Mouse (Mus musculus) heart, embryonic 12.5 days (tissue): Measurements from ENCODE around the gene Xlr5c. TPM values are rescaled to one million over a fixed set of nuclear protein-coding genes. Genes with fewer than 3 reads are reported as not detected.
"Not testable (repeated sequence)": the region's sequence is repeated elsewhere in the genome, so short reads cannot be mapped to it uniquely, and the experiment has no call there.

Source experiments
- ATAC-seq: fragments of 200-750 bp; cut with Nextera tagmentation; 2 replicates; pipeline ENCODE4 v1.8.0; 2017; ENCODE audit warnings: moderate TSS enrichment, moderate library complexity; ENCODE audit not compliant: insufficient number of reproducible peaks, low FRiP score
- H3K27ac ChIP-seq: fragments of 300-500 bp; sonication (generic); 2 replicates; pipeline ENCODE4 v1.5.1; 2016; ENCODE audit warnings: mild to moderate bottlenecking, moderate library complexity; ENCODE audit not compliant: poor library complexity, severe bottlenecking
- H3K27me3 ChIP-seq: fragments of 300-500 bp; sonication (generic); replicated peaks from 2 replicates; pipeline ENCODE4 v1.6.1; 2016; ENCODE audit warnings: mild to moderate bottlenecking, moderate library complexity
- H3K36me3 ChIP-seq: fragments of 300-500 bp; sonication (generic); 2 replicates; pipeline ENCODE4 v1.6.1; 2016; ENCODE audit warnings: mild to moderate bottlenecking, moderate library complexity
- H3K4me1 ChIP-seq: fragments of 300-500 bp; sonication (generic); replicated peaks from 2 replicates; pipeline ENCODE4 v1.6.1; 2016; ENCODE audit warnings: mild to moderate bottlenecking
- H3K4me2 ChIP-seq: fragments of 300-500 bp; sonication (generic); 2 replicates; pipeline ENCODE4 v1.6.1; 2016; ENCODE audit warnings: mild to moderate bottlenecking, moderate library complexity
- H3K4me3 ChIP-seq: fragments of 300-500 bp; sonication (generic); 2 replicates; pipeline ENCODE4 v1.5.1; 2016; ENCODE audit warnings: mild to moderate bottlenecking
- H3K9ac ChIP-seq: fragments of 300-500 bp; sonication (generic); 2 replicates; pipeline ENCODE4 v1.6.1; 2016; ENCODE audit warnings: mild to moderate bottlenecking, moderate library complexity
- H3K9me3 ChIP-seq: fragments of 300-500 bp; sonication (generic); replicated peaks from 2 replicates; pipeline ENCODE4 v1.6.1; 2016; ENCODE audit warnings: mild to moderate bottlenecking, moderate library complexity
- WGBS: fragments of 180-500 bp; shearing (Covaris S2); methylation state at CpG from one replicate; pipeline ENCODE4 v1.1.7; 2016; 5-methylcytosine and 5-hydroxymethylcytosine counted together
- polyA plus RNA-seq: library from polyadenylated mRNA; unstranded; fragments of >200 nt; fragmentation: Nextera tagmentation; extraction: Ambion mirVana; gene quantifications from 2 replicates; pipeline ENCODE4 v1.2.1, GENCODE M21; 2016

Gene Xlr5c
- not detected in 2 replicates for polyA plus RNA-seq

DNA sequence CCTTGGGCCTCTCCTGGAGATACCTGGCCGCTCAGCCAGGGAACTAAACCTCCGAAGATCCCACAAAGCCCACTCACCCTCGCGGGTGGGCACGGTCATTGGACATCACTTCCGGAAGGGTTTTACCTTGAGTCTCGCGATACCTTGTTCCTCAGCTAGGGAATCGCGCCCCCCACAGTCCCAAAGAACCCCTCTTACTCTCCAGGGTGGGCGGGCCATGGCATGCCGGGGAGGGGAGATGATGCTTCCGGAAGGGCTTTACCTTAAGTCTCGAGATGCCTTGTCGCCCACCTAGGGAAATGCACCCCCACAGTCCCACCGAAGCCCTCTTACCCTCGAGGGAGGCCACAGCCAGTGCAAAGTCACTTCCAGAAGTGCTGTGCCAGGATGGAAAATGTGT lies at the start of gene Xlr5c, which contains the start of gene Xlr5a:
Gene Xlr5c, minus strand, starts transcription at position 101 of the 400 bp plus-strand sequence.
Gene Xlr5a, minus strand, starts transcription at position 101 of the 400 bp plus-strand sequence.
- not testable (repeated sequence) for H3K4me3 ChIP-seq, H3K9ac ChIP-seq, H3K9me3 ChIP-seq, H3K4me1 ChIP-seq, H3K4me2 ChIP-seq, H3K27me3 ChIP-seq, H3K36me3 ChIP-seq, H3K27ac ChIP-seq, ATAC-seq
- 85% methylated on average over 15 of the region's 17 CpGs for WGBS

- H3K4me3 ChIP-seq: peak within 1 kb of the TSS; percentile 76
- 23% methylated on average over 37 of the region's 37 CpGs for WGBS
Observed at GRCm38 (mm10) chrX:73342483-73342895, 49.7 kb upstream of the Xlr5c start, which contains the start of gene Zfp275. TSS of gene Zfp275 (plus strand) at chrX:73342621.

GRCm38 (mm10) chrX:73342068-73342467 lies 49.3 kb upstream of the Xlr5c start:
- 34% methylated on average over 3 of the region's 3 CpGs for WGBS
- peak overlapping the region; percentile 76; the same call in 1 of the 2 replicates for H3K4me3 ChIP-seq
- no peak overlapping the region for H3K27ac ChIP-seq
- no peaks in the 10 kb centered on the region for H3K9me3 ChIP-seq
- peaks cover 8% of the 10 kb centered on the region for H3K4me1 ChIP-seq
- ATAC-seq: no peak
- no peak overlapping the region for H3K9ac ChIP-seq
- H3K4me2 ChIP-seq: peak overlapping the region; percentile 70
- H3K36me3 ChIP-seq: no peaks in the 10 kb centered on the region; the same call in 1 of the 2 replicates
- no peaks in the 10 kb centered on the region for H3K27me3 ChIP-seq

More at GRCm38 (mm10) chrX:73342483-73342895, 49.7 kb upstream of the Xlr5c start, which contains the start of gene Zfp275:
- H3K27me3 ChIP-seq: no peaks in the 10 kb centered on the region
- peak within 1 kb of the TSS; percentile 73 for H3K27ac ChIP-seq
- H3K4me2 ChIP-seq: peak within 1 kb of the TSS; percentile 70
- ATAC-seq: peak; percentile 87
- H3K4me1 ChIP-seq: peaks cover 8% of the 10 kb centered on the region
- no peaks in the 10 kb centered on the region for H3K9me3 ChIP-seq
- H3K36me3 ChIP-seq: no peaks in the 10 kb centered on the region; the same call in 1 of the 2 replicates
- H3K9ac ChIP-seq: peak within 1 kb of the TSS; percentile 86

- Histone ChIP-seq H3K4me3 (no peak overlapping the region), H3K4me1 (peaks cover 8% of the 10 kb centered on the region), H3K9ac (no peak overlapping the region), H3K4me2 (no peak overlapping the region), H3K27me3 (0 out of 2 replicates have a peak, but pooled peaks cover 4% of the 10 kb centered on the region), H3K36me3 (no peaks in the 10 kb centered on the region; the same call in 1 of the 2 replicates), H3K27ac (no peak overlapping the region), H3K9me3 (no peaks in the 10 kb centered on the region)
- no peak for ATAC-seq
- 56% methylated on average over 1 of the region's 1 CpGs for WGBS
Observed at GRCm38 (mm10) chrX:73341473-73341872, 48.7 kb upstream of the Xlr5c start.

- Histone ChIP-seq H3K36me3 (no peaks in the 10 kb centered on the region), H3K9ac (no peak within 1 kb of the TSS), H3K4me1 (no peaks in the 10 kb centered on the region), H3K4me3 (no peak within 1 kb of the TSS), H3K27ac (no peak within 1 kb of the TSS), H3K9me3 (no peaks in the 10 kb centered on the region), H3K27me3 (peaks cover 6% of the 10 kb centered on the region; the same call in 1 of the 2 replicates), H3K4me2 (no peak within 1 kb of the TSS)
- no peak for ATAC-seq
- 74% methylated on average over 4 of the region's 4 CpGs for WGBS
Observed at GRCm38 (mm10) chrX:73336740-73337139, 44.0 kb upstream of the Xlr5c start, which contains the start of gene Gm45015. TSS of gene Gm45015 (minus strand) at chrX:73336840.

GRCm38 (mm10) chrX:73333548-73333947 lies 40.8 kb upstream of the Xlr5c start:
- H3K27ac ChIP-seq: no peak overlapping the region
- no peaks in the 10 kb centered on the region for H3K4me1 ChIP-seq
- H3K36me3 ChIP-seq: no peaks in the 10 kb centered on the region
- no peak overlapping the region for H3K4me2 ChIP-seq
- no peak overlapping the region for H3K4me3 ChIP-seq
- H3K27me3 ChIP-seq: peaks cover 6% of the 10 kb centered on the region; the same call in 1 of the 2 replicates
- ATAC-seq: no peak
- no peaks in the 10 kb centered on the region for H3K9me3 ChIP-seq
- H3K9ac ChIP-seq: no peak overlapping the region

DNA sequence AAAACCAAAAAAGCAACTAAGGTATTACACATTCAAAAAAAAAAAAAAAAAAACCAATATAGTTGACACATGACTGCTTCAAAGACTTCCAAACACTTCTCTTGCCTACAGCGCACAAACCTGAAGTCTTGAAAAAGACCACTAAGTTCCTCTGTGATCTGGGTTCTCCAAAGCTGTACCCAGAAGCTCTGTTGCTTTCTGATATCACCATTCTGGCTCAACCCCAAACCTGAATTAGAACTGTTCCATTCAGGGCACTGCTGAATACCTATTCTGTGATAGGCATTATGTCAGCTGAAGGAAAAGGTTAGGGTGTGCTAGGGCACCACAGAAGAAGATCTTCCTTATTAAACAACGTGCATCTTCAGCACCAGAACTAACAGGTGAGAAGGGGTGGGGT lies 34.4 kb upstream of the Xlr5c start:
- no peak overlapping the region for H3K4me2 ChIP-seq
- WGBS: 73% methylated on average over 2 of the region's 2 CpGs

GRCm38 (mm10) chrX:73321029-73321428 lies 28.3 kb upstream of the Xlr5c start:
- Histone ChIP-seq H3K4me3 (no peak overlapping the region), H3K27me3 (no peaks in the 10 kb centered on the region), H3K36me3 (no peaks in the 10 kb centered on the region), H3K27ac (no peak overlapping the region), H3K4me2 (no peak overlapping the region), H3K9ac (no peak overlapping the region), H3K4me1 (no peaks in the 10 kb centered on the region), H3K9me3 (no peaks in the 10 kb centered on the region)
- no peak for ATAC-seq
- WGBS: 57% methylated on average over 3 of the region's 3 CpGs

More for the DNA sequence above, 34.4 kb upstream of the Xlr5c start:
- H3K9me3 ChIP-seq: no peaks in the 10 kb centered on the region
- H3K27ac ChIP-seq: no peak overlapping the region
- H3K4me1 ChIP-seq: no peaks in the 10 kb centered on the region
- no peak overlapping the region for H3K9ac ChIP-seq
- H3K36me3 ChIP-seq: no peaks in the 10 kb centered on the region
- H3K27me3 ChIP-seq: no peaks in the 10 kb centered on the region; the same call in 1 of the 2 replicates
- no peak overlapping the region for H3K4me3 ChIP-seq
- ATAC-seq: no peak

DNA sequence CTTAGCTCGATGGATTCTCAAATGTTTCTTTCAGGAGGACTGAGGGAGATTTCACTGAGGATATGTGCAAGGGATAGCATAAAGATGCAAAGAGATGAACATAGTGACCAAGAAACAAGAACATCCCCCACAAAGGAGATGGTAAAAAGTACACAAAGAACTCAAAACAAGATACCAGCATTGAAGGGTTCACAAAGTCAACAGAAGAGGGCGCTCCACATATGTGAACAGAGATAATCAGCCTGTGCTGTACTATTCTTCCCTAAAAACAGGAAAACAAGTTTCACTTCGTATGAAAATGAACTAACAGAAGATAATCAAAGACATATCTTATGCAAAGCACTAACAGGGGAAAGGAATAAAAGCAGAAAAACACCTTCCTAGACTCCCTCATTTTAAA lies 19.7 kb upstream of the Xlr5c start:
- no peak overlapping the region for H3K4me3 ChIP-seq
- no peaks in the 10 kb centered on the region; the same call in 1 of the 2 replicates for H3K27me3 ChIP-seq
- no peaks in the 10 kb centered on the region for H3K4me1 ChIP-seq
- 24% methylated on average over 3 of the region's 3 CpGs for WGBS
- no peak overlapping the region for H3K4me2 ChIP-seq
- no peak for ATAC-seq
- no peaks in the 10 kb centered on the region for H3K36me3 ChIP-seq
- H3K9ac ChIP-seq: no peak overlapping the region
- H3K27ac ChIP-seq: no peak overlapping the region
- no peaks in the 10 kb centered on the region for H3K9me3 ChIP-seq

DNA sequence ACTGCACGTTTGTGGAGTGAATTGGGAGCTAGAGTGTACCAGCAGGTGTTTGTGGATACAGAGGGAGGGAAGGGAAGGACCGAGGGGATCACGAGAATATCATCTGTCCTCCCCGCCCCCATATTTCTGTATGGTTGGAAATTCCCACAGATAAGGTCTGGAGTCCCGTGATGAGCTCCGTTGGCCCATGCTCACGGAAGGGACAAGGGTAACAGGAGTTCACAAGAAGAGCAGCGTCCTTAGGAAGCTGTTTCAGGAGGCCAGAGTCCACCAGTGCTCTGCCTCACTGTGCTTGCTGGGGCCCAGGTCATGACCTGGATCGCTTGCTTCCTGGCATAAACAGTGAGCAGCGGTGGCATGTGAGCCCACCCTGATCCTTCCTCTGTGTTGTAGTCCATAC lies 3.0 kb upstream of the Xlr5c start:
- not testable (repeated sequence) for H3K4me3 ChIP-seq, H3K27ac ChIP-seq, H3K4me1 ChIP-seq, H3K36me3 ChIP-seq, H3K27me3 ChIP-seq, H3K9me3 ChIP-seq, H3K9ac ChIP-seq, ATAC-seq, H3K4me2 ChIP-seq
- 65% methylated on average over 10 of the region's 10 CpGs for WGBS

DNA sequence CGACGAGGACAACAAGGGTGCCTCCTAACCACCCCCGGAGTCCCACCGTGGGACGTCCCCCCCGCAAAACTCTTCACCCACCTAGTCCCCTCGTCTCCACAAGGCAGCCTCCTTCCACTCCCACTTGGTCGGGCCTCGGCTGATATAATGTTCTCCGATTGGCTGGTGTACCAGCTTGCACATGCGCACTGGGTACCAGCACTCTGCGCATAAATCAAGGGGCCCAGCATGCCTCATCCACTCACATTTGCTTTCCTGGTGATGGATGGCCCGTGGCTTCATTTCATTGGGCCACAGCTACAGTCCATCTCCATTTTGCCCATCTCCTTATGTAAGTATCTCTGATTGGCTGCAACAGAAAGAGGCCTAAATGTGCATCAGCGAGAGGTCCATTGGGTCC lies 27.5 kb downstream of the Xlr5c start, which contains the start of gene Xlr3c:
Gene Xlr3c, minus strand, starts transcription at position 121 of the 400 bp plus-strand sequence.
- not testable (repeated sequence) for ATAC-seq, H3K9me3 ChIP-seq, H3K4me2 ChIP-seq, H3K4me3 ChIP-seq, H3K36me3 ChIP-seq, H3K27ac ChIP-seq, H3K4me1 ChIP-seq, H3K9ac ChIP-seq, H3K27me3 ChIP-seq
- 82% methylated on average over 14 of the region's 14 CpGs for WGBS

DNA sequence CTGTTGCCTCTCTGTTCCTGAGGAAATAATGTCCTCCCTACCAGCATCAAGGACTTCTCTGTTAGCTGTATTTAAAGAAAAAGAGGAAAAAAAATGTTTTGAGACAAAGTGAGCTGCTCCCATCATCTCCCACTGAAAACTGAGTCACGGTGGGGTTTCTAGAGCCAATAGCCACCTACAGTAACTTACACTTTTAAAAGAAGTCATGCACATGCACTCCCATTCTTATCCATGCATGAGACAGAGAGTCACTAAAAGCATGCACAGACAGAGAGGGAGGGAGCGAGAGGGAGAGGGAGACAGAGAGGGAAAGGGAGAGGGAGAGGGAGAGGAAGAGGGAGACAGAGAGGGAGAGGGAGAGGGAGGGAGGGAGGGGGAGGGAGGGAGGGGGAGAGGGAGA lies 30.3 kb downstream of the Xlr5c start:
- H3K36me3 ChIP-seq, H3K27ac ChIP-seq, H3K4me2 ChIP-seq, H3K27me3 ChIP-seq, ATAC-seq, H3K9ac ChIP-seq, H3K9me3 ChIP-seq, H3K4me1 ChIP-seq, H3K4me3 ChIP-seq: not testable (repeated sequence)
- WGBS: 68% methylated on average over 1 of the region's 2 CpGs
